9 mouse cellular contexts compared by ENCODE assay signal in genomic region chr8:107603026-107603425, GRCm38 (mm10). TPM values are rescaled to one million over a fixed set of nuclear protein-coding genes. Genes with fewer than 3 reads are reported as not detected.
DNase-seq lines count a peak whose midpoint lies in the region; ATAC-seq lines count a peak whose summit lies in the region.
"Had no signal": no experiment of that assay in that cellular context is flagged by ENCODE, and none has a peak within 500 bp of the region (broad histone marks: within the 10 kb centered on the region; RNA-seq: fewer than 3 reads in every experiment).

No protein-coding gene starts in this region.

- H3K4me2 ChIP-seq in midbrain, embryonic 15.5 days: no peak overlapping the region
- H3K4me2 ChIP-seq: limb, embryonic 12.5 days had no signal

- no peak overlapping the region for H3K4me3 ChIP-seq in midbrain, embryonic 10.5 days
- no peak overlapping the region for H3K4me3 ChIP-seq in midbrain, embryonic 15.5 days
- H3K4me3 ChIP-seq: limb, embryonic 12.5 days had no signal

- no peak overlapping the region for H3K27ac ChIP-seq in midbrain, embryonic 10.5 days (replicated peaks)
- no peak overlapping the region for H3K27ac ChIP-seq in midbrain, embryonic 15.5 days
- H3K27ac ChIP-seq: limb, embryonic 12.5 days had no signal

- ATAC-seq in midbrain, embryonic 15.5 days (replicated peaks): no peak

- H3K9ac ChIP-seq in midbrain, embryonic 15.5 days: no peak overlapping the region
- H3K9ac ChIP-seq: limb, embryonic 12.5 days had no signal

- DNase-seq in cerebellum, adult 8-10 months: peak; percentile 25
- DNase-seq in cerebellum, adult 11 months: no peak
- DNase-seq in midbrain, embryonic 10.5 days (ENCODE audit: low spot score): peak; percentile 60
- peak; percentile 67 to 79 for DNase-seq in adrenal gland, postnatal 36 days
- peak; percentile 76 for DNase-seq in gastrocnemius, postnatal 10 days
- DNase-seq in left cerebral cortex, postnatal 36 days (ENCODE audit: low spot score in 2 of 2): peak; percentile 25 to 26
- peak; percentile 43 for DNase-seq in retina, postnatal 7 days (ENCODE audit: low read depth, low spot score)

- H3K4me1 ChIP-seq in midbrain, embryonic 10.5 days: peaks cover 6% of the 10 kb centered on the region
- H3K4me1 ChIP-seq in midbrain, embryonic 15.5 days: peaks cover 14% of the 10 kb centered on the region

- 7% methylated on average over 7 of the region's 7 CpGs for WGBS in midbrain, embryonic 10.5 days
- 5% methylated on average over 7 of the region's 7 CpGs for WGBS in midbrain, embryonic 15.5 days

- no peaks in the 10 kb centered on the region for H3K36me3 ChIP-seq in midbrain, embryonic 10.5 days
- H3K36me3 ChIP-seq in midbrain, embryonic 15.5 days (replicated peaks): no peaks in the 10 kb centered on the region
- H3K36me3 ChIP-seq: limb, embryonic 12.5 days had no signal

- peaks cover 6% of the 10 kb centered on the region; the same call in 1 of the 2 replicates for H3K27me3 ChIP-seq in midbrain, embryonic 10.5 days (ENCODE audit: low read depth, poor library complexity, severe bottlenecking)
- H3K27me3 ChIP-seq in midbrain, embryonic 15.5 days (replicated peaks): no peaks in the 10 kb centered on the region

- intact Hi-C loops in left cerebral cortex, postnatal 36 days (cut with DNase I): loop anchor here (10.0 kb wide), 3 partner anchors 1092 to 1812 kb away; no protein-coding TSS in a partner anchor

- H3K9me3 ChIP-seq in midbrain, embryonic 10.5 days (replicated peaks): no peaks in the 10 kb centered on the region
- H3K9me3 ChIP-seq in midbrain, embryonic 15.5 days: no peaks in the 10 kb centered on the region
- H3K9me3 ChIP-seq: limb, embryonic 12.5 days had no signal

RNA-seq across cellular contexts. Expression of gene Psmd7, which starts 14.8 kb away (rescaled TPM):
- polyA plus RNA-seq in midbrain, embryonic 10.5 days (2016; fragmentation: Nextera tagmentation; extraction: Ambion mirVana): 327 and 337 TPM in 2 replicates
- 240 and 244 TPM in 2 replicates for polyA plus RNA-seq in midbrain, embryonic 15.5 days (2015; fragmentation: Nextera tagmentation; extraction: Ambion mirVana)
- total RNA-seq in adrenal gland, postnatal 36 days (2021): 100 to 1,000 TPM; 110 to 119 TPM
- total RNA-seq in gastrocnemius, postnatal 10 days (2021): 100 to 1,000 TPM; 125 to 128 TPM
- 100 to 1,000 TPM; 103 to 107 TPM for total RNA-seq in left cerebral cortex, postnatal 36 days (2021)
